Mouse (Mus musculus): ENCODE data around the gene Tagln. TPM values are rescaled to one million over a fixed set of nuclear protein-coding genes. Genes with fewer than 3 reads are reported as not detected.

Tagln gene
- polyA plus RNA-seq, 1 experiment from 2014 or later, result 6.5 TPM

DNA sequence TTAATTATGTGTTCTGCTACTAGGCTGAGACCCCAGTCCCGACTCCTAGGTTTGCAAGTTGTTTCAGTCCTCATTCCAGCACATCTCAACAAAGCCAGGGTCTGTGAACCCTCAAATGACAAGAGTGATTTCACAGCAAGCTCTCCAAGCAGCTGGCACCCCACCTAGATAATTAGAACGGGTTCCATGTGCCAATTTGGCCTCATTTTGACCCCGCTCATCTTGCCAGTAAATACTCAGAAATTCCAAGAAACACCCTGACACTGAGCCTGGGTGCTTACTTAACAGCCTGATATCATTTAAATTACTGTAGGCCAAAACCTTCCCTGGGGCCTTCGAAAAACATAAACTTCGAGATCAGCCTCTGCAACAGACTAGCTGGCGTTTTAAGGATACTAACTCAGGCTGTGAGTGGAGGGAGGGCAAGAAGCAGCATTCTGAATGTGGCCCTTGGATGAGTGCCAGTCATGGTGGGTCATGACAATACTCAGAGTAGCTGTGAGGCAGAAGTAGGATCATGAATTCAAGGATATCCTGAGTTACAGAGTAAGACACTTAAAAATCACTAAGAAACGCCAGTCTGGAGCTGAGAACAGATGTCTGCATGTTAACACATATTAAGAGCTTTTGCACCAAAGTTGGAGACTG is 22.3 kb upstream of the Tagln start:
- no peaks in the 10 kb centered on the region for H3K9me3 ChIP-seq
- H3K27me3 ChIP-seq, result no peaks in the 10 kb centered on the region
- ATAC-seq (ENCODE audit: low FRiP score, low read depth), result no peak
- no peak overlapping the region for H3K9ac ChIP-seq
- H3K4me2 ChIP-seq, result no peak overlapping the region
- H3K4me1 ChIP-seq (replicated peaks), result peaks cover 33% of the 10 kb centered on the region
- 63% methylated on average over 7 of the region's 7 CpGs for WGBS
- peaks cover 6% of the 10 kb centered on the region for H3K36me3 ChIP-seq
- peak overlapping the region; percentile 64; the same call in 1 of the 2 replicates for H3K27ac ChIP-seq (replicated peaks)
- H3K4me3 ChIP-seq, result no peak overlapping the region

DNA sequence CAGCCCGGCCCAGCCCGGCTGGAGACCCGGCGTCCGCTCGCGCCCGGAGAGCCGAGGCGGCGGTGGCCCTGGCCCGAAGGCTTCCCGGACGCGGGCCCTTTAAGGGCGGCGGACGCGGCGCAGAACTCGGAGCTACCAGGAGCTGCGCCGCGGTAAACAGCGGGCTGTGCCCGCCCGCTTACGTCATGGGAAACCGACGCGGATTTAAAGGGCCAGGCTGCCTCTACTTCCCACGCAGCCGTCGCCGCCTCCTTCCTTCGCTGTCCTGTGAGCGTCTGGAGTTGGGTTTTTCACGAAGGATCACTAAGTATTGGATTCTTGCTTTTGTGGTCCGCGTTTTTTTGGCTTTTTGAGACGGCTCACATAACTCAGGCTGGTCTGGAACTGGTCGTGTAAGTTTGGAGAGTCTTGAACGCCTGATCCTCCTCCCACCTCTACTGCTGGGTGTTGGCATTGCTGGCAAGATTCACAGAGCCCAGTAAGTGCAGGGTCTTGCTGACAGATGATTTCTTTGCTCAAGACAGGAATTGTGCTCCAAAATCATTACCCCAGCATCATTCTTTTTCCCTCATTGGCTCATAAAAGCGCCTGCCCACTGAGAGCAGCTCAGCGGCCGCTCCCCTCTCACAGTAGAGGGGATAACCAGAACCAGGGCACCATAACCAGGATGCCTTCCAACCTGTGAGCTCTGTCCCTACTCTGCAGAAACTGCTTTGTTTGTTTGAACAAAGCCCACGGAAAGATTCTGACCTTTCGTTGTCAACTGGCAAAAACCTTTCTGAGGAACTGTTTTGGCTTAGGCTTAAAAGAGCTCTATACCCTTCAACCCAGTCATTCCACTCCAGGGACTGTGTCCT is 19.5 kb upstream of the Tagln start, which contains the start of gene Sidt2:
Gene Sidt2, minus strand, starts transcription at position 152 of the 857 bp plus-strand sequence.
- H3K4me2 ChIP-seq, result peak within 1 kb of the TSS; percentile 71
- peaks cover 10% of the 10 kb centered on the region for H3K36me3 ChIP-seq
- peak; percentile 97 for ATAC-seq (ENCODE audit: low FRiP score, low read depth)
- H3K27me3 ChIP-seq, result no peaks in the 10 kb centered on the region
- under 1% methylated on average over 38 of the region's 48 CpGs for WGBS
- H3K9me3 ChIP-seq, result no peaks in the 10 kb centered on the region
- peak within 1 kb of the TSS; percentile 75 for H3K4me3 ChIP-seq
- peak within 1 kb of the TSS; percentile 81 for H3K27ac ChIP-seq (replicated peaks)
- H3K9ac ChIP-seq, result peak within 1 kb of the TSS; percentile 79
- peaks cover 36% of the 10 kb centered on the region for H3K4me1 ChIP-seq (replicated peaks)

DNA sequence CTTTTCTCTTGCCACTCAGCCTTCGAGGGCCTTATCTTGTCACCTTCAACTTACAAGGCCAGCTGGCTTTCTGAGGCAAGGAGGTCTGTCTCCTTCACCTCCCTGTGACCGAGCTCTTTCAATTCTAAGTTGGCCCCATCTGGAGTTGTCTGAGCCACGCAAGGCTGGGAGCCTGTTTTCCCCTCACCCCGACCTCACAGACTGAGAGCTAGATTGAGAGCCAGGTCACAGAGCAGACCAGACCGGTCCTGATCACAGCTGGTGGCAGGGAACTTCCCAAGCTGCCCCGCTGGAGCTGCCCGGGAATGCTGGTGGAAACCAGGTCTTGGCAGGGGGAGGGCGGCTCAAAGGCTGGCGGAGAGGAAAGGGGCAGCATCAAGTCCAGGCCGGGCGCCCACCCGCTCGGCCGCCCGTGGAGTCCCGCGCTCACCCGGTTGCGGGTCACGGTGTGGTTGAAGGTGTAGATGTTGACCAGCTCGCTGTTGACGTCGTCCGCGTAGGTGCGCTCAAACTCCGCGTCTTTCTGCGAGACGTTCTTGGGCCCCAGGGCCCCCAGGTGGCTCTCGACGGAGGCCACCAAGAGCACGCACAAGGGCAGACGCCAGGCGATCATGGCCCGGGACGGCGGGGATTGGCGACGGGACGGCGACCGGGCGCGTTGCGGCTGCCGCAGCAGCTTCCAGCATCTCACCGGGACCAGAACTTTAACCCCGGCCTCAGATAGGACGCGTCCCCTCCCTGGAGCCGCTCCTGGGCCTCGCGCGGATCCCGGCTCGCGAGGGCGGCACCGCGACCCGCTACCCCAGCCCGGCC is 18.6 kb upstream of the Tagln start:
- peaks cover 18% of the 10 kb centered on the region for H3K36me3 ChIP-seq
- no peaks in the 10 kb centered on the region for H3K27me3 ChIP-seq
- peaks cover 36% of the 10 kb centered on the region for H3K4me1 ChIP-seq (replicated peaks)
- peak overlapping the region; percentile 81 for H3K27ac ChIP-seq (replicated peaks)
- peak; percentile 76 for ATAC-seq (ENCODE audit: low FRiP score, low read depth)
- H3K4me3 ChIP-seq, result peak overlapping the region; percentile 75
- no peaks in the 10 kb centered on the region for H3K9me3 ChIP-seq
- peak overlapping the region; percentile 71 for H3K4me2 ChIP-seq
- peak overlapping the region; percentile 79 for H3K9ac ChIP-seq
- WGBS, result 1% methylated on average over 52 of the region's 63 CpGs

DNA sequence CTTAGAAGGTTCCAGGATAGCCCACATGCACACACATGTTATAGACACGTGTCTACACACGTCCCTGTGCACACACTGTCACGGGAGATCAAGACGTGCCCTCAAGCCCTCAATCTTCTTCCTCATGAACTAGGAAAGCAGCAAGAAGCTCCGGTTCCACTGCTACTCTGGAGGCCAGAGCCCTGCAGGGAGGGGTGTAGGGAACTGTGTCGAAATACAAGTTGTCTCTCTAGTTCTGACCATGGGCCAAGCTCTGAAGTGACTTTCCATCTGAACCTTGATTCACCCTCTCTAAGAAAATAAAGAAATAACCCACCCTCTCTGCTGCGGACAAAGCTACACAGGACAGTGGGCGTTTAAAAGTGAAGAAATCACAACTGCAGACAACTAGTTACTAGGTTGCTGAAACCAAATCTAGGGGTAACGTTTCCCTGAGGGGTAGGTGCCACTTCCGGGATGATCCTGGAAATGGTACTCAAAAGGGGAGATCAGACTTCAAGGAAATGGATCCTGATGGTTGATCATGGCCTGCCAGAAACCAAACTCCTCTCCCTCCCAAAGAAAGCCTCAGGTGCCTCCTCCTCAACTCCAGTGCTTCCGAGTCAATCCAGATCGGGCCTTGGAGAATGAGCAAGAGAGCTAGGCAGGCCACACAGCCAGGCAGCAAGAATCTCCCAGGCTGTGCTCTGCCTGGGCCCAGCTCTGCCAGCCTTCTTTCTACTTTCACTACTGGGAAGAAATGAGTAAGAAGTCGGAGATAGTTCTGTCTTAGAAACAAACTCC is 17.8 kb upstream of the Tagln start:
- Histone ChIP-seq H3K4me1 (replicated peaks) (peaks cover 32% of the 10 kb centered on the region), H3K4me3 (peak overlapping the region; percentile 75), H3K4me2 (peak overlapping the region; percentile 71), H3K27ac (replicated peaks) (peak overlapping the region; percentile 81; the same call in 1 of the 2 replicates), H3K36me3 (peaks cover 24% of the 10 kb centered on the region), H3K9ac (peak overlapping the region; percentile 79), H3K27me3 (no peaks in the 10 kb centered on the region), H3K9me3 (no peaks in the 10 kb centered on the region)
- WGBS, result 65% methylated on average over 13 of the region's 13 CpGs
- no peak for ATAC-seq (ENCODE audit: low FRiP score, low read depth)

DNA sequence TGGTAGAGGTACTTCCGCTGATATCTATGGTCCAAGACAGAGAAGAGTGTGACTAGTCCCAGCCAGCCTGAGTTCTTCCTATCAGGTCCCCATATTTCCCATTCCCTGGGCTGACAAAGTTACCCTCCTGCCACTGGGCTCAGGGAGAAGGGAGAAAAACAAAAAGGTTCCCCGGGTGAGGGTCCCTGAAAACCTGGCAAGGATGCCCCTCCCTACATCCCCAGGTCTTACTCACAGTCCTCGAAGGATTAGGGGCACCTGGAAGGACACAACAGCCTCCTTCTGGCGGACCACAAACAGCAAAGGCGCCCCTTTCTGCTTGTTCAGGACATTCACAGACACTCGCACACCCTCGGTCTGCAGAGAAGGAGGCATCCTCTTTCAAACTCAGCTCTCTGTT is 17.0 kb upstream of the Tagln start:
- no peak for ATAC-seq (ENCODE audit: low FRiP score, low read depth)
- Histone ChIP-seq H3K4me1 (replicated peaks) (peaks cover 25% of the 10 kb centered on the region), H3K27me3 (no peaks in the 10 kb centered on the region), H3K4me2 (peak overlapping the region; percentile 71; the same call in 1 of the 2 replicates), H3K9ac (no peak overlapping the region), H3K27ac (replicated peaks) (no peak overlapping the region), H3K9me3 (no peaks in the 10 kb centered on the region), H3K4me3 (no peak overlapping the region), H3K36me3 (peaks cover 32% of the 10 kb centered on the region)
- WGBS, result 90% methylated on average over 7 of the region's 7 CpGs

DNA sequence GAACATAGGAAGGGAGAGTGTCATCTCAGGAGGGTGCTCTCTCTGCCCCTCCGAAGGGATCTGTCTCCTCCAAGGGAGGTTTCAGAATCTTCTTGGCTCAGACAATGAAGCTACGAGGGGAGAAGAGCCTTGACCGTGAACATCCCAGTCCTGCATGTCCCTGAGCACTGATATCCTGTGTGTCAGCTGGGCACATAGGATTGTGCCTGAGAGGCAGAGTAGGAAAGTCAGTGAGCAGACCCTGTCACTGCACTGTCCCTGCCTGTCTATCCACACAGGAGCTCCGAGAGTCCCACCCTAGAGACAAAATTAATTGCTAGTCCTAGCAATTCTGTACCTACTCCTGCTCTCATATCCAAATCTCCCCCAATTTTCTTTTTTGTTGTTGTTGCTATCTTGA is 16.2 kb upstream of the Tagln start:
- H3K9ac ChIP-seq, result no peak overlapping the region
- WGBS, result 93% methylated on average over 4 of the region's 4 CpGs
- no peak overlapping the region for H3K27ac ChIP-seq (replicated peaks)
- no peaks in the 10 kb centered on the region for H3K9me3 ChIP-seq
- ATAC-seq (ENCODE audit: low FRiP score, low read depth), result no peak
- no peak overlapping the region for H3K4me3 ChIP-seq
- H3K4me2 ChIP-seq, result no peak overlapping the region
- H3K36me3 ChIP-seq, result peaks cover 39% of the 10 kb centered on the region
- H3K27me3 ChIP-seq, result no peaks in the 10 kb centered on the region
- H3K4me1 ChIP-seq (replicated peaks), result peaks cover 25% of the 10 kb centered on the region

DNA sequence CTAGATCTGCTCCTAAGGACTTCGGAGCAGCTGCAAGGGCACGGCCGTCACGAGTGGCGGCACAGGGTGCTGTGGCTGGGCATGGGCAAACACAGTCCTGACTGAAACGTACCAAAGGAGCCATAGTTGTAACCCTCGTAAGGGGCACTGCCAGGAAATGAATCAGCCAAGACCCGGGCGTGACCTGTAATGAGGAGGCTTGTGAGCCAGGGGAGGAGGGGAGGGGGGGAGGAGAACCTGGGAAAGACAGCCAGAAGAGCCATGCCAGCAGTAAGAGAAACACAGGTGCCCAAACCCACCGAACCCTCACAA is 11.0 kb upstream of the Tagln start:
- 89% methylated on average over 10 of the region's 10 CpGs for WGBS
- H3K36me3 ChIP-seq, result peaks cover 78% of the 10 kb centered on the region

DNA sequence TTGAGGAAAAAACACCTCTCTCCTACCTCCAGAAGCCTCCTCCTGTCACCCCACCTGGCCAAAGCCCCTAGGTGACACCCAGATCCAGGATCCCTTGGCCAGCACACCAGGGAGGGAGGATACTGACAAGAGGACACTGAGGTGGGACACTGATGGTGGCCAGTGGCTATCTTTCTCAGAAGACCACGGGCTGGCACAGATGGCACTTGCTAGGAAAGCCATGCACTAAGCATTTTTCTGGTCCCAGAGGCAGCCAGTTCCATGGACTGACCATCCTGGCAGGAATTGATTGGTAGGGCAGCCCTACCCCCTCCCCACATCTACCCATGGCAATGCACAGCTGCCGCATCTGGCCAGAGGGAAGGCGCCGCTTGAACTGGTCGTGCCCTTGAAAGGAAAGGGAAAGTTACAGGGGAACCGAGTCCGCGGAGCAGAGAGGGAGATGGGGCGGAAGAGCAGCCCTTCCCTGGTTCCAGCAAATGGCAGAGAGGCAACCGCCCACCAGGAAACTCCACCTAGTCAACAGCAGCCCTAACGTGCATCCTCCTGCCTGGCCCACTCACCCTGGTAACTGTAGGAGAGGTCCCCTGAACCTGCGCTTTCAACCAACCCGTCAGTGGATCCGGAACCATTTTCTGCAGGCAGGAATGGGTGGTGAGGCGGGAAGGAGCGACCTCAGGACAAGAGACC is 10.5 kb upstream of the Tagln start:
- H3K9ac ChIP-seq, result no peak overlapping the region
- H3K4me1 ChIP-seq (replicated peaks), result no peaks in the 10 kb centered on the region
- whole genome bisulfite sequencing, result 90% methylated on average over 16 of the region's 16 CpGs
- H3K4me2 ChIP-seq, result no peak overlapping the region
- no peaks in the 10 kb centered on the region for H3K27me3 ChIP-seq
- H3K4me3 ChIP-seq, result no peak overlapping the region
- H3K9me3 ChIP-seq, result no peaks in the 10 kb centered on the region
- no peak for ATAC-seq (ENCODE audit: low FRiP score, low read depth)
- H3K36me3 ChIP-seq, result peaks cover 79% of the 10 kb centered on the region
- H3K27ac ChIP-seq (replicated peaks), result no peak overlapping the region

More for the DNA sequence above, 11.0 kb upstream of the Tagln start:
- no peak for ATAC-seq (ENCODE audit: low FRiP score, low read depth)
- Histone ChIP-seq H3K4me2 (no peak overlapping the region), H3K9ac (no peak overlapping the region), H3K27ac (replicated peaks) (no peak overlapping the region), H3K27me3 (no peaks in the 10 kb centered on the region), H3K4me3 (no peak overlapping the region), H3K9me3 (no peaks in the 10 kb centered on the region), H3K4me1 (replicated peaks) (no peaks in the 10 kb centered on the region)

DNA sequence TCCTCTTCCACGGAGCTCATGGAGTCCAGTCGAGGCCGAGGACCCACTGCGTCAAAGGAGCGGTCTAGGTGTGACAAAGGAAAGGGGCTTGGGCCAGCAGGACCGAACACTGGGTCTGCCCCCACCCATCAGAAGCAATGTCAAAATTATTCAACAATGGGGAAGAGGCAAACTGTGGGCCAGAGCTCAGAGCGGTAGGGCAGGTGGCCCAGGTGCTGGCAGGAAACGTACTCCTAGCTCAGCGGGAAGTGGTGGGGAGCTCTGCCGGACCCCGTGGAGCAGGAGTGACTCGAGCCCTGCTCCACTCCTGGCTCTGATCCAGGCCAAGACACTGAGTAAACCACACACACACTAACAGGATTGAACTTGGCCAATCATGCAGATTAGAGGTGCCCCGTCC is 9.9 kb upstream of the Tagln start:
- Histone ChIP-seq H3K9ac (no peak overlapping the region), H3K4me1 (replicated peaks) (no peaks in the 10 kb centered on the region), H3K36me3 (peaks cover 84% of the 10 kb centered on the region), H3K9me3 (no peaks in the 10 kb centered on the region), H3K27me3 (no peaks in the 10 kb centered on the region), H3K27ac (replicated peaks) (no peak overlapping the region), H3K4me2 (no peak overlapping the region), H3K4me3 (no peak overlapping the region)
- 87% methylated on average over 13 of the region's 13 CpGs for WGBS
- ATAC-seq (ENCODE audit: low FRiP score, low read depth), result no peak

DNA sequence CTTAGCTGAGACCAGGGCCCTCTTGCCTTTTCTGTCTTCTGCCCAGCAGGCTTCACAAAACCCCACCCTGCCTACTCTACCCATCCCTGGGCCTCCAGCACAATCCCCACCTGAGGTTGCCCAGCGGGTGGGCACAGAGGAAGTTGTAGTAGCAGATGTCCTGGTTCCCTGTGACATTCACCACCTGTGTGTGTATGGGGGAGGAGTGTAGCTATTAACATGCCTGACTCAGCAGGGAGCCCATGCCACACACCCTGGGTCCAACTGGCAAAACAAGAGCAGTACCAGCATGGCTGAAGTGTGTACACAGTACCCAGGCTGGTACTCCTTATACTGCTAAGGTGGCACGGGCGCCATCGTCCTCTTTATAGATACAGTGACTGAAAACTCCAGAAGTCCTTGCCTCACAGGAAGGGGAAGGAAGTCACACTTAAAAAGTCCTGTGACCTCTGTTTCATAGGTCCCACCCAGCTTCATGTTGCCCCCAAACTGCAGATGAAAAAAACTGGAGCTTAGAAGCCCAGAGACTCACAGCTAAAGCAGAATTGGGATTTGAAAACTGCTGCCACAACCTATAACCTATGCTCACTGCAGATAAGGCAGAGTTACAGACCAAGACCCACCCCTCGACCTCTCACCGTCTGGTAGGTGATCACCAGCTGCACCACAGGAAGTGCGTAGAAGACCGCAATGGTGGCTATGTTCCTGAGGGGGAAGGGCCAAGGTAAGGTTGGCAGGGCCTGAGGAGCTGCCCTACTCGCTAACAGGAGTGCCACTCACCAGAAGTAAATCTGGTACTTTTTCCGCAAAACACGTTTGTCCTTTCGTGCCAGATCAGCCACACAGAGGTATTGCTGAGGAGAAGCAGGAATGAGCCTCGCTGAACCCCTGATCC is 8.9 kb upstream of the Tagln start:
- WGBS, result 89% methylated on average over 13 of the region's 13 CpGs
- Histone ChIP-seq H3K4me1 (replicated peaks) (no peaks in the 10 kb centered on the region), H3K9ac (no peak overlapping the region), H3K4me2 (no peak overlapping the region), H3K27ac (replicated peaks) (no peak overlapping the region), H3K27me3 (no peaks in the 10 kb centered on the region), H3K4me3 (no peak overlapping the region), H3K36me3 (peaks cover 76% of the 10 kb centered on the region), H3K9me3 (no peaks in the 10 kb centered on the region)
- ATAC-seq (ENCODE audit: low FRiP score, low read depth), result no peak
